Mouse (Mus musculus) spleen, embryonic (tissue): ENCODE measurements around the gene Ttc39b.

ENCODE experiments used
- CTCF ChIA-PET: fragments of 350-600 bp; sonication (Branson Sonifier 250); formaldehyde crosslinking; loops from one replicate; lab custom pipeline; 2022; lab: Charles Lee

The Ttc39b gene

GRCm38 (mm10) chr4:83233181-83234123 is 90.6 kb downstream of the Ttc39b start:
- CTCF ChIA-PET = interaction anchor here (0.6 kb wide), 1 partner anchor 108 kb away, joined by 7 read pairs; no protein-coding TSS in a partner anchor

DNA sequence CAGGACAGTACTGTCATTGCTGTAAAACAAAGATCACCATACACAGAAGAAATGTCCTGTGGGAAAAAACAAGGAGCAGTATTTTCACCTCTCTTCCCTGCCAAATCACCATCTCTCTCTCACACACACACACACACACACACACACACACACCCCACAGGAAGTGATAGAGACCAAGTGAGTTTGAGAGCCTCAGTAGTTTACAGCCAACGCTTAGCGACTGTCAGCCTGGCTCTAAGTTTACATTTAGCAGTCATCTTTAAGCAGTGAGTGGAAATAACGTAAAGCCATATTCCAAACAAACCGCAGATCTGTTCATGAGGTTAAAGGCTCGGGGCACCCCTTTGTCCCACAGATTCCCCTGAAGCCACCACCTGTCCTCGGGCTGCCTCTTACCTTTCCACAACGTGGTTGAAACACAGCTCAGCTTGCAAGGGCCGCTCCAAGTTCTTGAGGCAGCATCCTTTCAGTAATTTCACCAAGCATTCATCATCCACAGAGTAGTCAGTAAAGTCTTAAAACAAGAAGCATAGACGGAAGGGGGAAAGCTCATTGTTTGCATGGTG is 91.7 kb downstream of the Ttc39b start:
- CTCF ChIA-PET = interaction anchor here (0.6 to 0.7 kb wide), 2 partner anchors 110 to 146 kb away, joined by 4 to 7 read pairs; no protein-coding TSS in a partner anchor

DNA sequence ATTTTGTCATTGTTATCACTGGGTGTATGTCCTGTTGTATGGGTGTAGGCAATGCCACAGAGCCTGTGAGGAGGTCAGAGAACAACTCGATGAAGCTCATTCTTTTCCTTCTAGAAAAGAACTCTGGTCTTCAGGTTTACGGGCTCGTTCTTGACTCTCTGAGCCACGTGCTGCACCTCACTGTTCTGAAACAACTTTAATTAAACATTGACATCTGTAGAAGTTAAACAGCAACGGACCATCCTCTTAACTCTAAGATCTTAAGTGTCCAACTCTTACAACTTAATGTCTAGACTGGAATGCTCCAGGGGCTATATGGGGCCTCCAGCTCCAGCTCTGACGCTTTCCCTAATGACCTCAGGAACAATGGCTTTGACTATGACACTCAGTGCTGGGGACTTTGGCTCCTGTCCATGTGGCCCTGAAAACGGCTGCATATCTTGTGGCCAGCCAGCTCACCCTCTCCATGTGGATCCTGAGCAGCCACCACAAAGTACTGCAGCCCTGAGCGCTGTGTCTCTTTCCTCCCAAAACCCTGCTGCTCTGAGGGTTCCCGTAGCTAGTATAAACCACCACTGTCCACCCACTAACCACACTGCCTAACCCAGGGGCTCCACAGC is 95.3 kb downstream of the Ttc39b start:
- CTCF ChIA-PET = no interaction called here

DNA sequence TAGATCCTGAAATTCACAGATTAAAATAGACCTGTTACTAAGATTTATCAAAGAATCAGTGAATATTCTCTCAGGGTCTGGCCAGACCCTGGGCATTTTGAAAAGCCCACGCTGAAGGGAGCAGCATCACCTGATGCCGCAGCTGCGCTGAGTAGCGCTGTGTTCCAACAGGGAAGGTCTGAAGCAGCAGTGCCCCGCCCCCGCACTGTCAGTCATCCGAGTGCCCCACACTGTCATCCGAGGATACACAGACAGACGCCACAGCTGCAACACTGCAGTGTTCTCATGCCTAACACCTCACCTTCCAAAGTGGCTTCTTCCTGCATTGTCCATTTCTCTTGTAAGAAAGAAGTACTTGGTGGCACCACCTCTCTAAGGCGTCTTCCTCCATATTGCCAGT is 96.0 kb downstream of the Ttc39b start:
- CTCF ChIA-PET = no interaction called here

DNA sequence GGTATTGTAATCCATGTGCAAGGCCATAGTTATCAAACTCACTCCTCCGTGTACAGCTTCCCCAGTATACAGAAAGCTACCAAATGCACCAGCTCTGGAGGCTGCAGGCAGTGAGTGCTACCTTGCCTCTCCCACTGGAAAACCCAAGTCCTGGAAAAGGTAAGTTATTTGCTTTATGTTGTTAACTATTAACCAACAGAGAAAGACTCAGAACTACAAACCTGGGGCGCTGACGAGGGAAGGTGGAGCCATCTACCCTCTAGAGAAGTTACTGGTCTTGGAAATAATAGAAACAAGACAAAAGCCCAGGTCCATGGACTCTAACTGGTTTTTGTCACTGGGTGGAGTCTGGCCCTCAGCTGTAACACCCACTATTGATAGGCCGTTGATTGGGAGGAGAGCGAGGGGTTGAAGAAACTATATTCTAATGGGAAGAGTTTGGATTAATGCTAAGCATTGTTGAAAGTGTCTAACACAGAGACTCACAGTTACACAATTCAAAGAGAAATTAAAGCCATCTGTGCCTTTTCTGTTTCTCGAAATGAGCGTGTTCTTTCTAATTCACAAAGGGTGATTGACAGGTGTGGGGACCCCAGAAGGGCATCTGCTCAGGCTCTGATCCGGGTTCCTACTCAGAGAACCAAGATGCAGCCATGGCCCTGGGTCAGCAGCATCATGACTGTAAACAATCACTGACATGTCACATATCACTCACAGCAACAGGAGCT is 98.3 kb downstream of the Ttc39b start:
- CTCF ChIA-PET = interaction anchor here (1.0 kb wide), 1 partner anchor 269 kb away, joined by 3 read pairs; no protein-coding TSS in a partner anchor

- CTCF ChIA-PET = no interaction called here
Observed at GRCm38 (mm10) chr4:83224242-83224641, 99.8 kb downstream of the Ttc39b start.

GRCm38 (mm10) chr4:83223197-83223596 is 100.9 kb downstream of the Ttc39b start:
- CTCF ChIA-PET = no interaction called here

- CTCF ChIA-PET = no interaction called here
Observed at GRCm38 (mm10) chr4:83220761-83221557, 103.1 kb downstream of the Ttc39b start.

- CTCF ChIA-PET = interaction anchor here (0.6 kb wide), 1 partner anchor 46 kb away, joined by 8 read pairs; no protein-coding TSS in a partner anchor
Observed at GRCm38 (mm10) chr4:83219253-83219652, 104.8 kb downstream of the Ttc39b start.

DNA sequence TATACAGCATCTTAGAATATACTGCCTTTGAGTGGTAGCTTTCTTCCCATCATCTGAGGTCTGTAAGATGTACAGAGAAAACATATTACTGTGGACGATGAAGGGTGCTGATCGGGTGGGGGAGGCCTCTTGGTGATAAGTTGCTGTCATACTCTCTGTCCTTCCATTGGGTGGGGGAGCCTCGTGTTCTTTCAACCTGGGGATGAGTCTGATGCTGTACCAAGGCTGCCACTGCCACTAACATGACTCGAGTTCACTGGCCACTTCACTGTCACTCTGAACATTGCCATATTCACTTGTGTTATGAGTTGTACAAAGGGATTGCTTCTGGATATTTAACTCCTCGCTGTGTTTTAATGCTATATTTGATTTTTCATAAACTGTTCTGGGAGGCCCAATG is 106.9 kb downstream of the Ttc39b start:
- CTCF ChIA-PET = no interaction called here

DNA sequence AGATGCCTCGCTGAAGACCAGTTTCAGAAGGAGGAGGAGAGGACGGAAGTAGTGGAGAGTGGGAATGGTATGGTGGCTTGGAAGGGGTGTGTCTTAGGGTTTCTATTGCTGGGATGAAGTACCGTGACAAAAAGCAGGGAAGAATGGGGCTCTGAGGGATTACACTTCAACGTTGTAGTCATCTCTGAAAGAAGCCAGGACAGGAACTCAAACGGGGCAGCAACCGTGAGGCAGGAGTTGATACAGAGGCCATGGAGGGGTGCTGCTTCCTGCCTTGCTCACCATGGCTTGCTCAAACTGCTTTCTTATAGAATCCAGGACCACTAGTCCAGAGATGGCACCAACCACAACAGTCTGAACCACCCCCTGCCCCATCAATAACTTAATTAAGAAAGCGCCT is 107.7 kb downstream of the Ttc39b start:
- CTCF ChIA-PET = no interaction called here

- CTCF ChIA-PET = no interaction called here
Observed at GRCm38 (mm10) chr4:83215776-83216175, 108.3 kb downstream of the Ttc39b start.

DNA sequence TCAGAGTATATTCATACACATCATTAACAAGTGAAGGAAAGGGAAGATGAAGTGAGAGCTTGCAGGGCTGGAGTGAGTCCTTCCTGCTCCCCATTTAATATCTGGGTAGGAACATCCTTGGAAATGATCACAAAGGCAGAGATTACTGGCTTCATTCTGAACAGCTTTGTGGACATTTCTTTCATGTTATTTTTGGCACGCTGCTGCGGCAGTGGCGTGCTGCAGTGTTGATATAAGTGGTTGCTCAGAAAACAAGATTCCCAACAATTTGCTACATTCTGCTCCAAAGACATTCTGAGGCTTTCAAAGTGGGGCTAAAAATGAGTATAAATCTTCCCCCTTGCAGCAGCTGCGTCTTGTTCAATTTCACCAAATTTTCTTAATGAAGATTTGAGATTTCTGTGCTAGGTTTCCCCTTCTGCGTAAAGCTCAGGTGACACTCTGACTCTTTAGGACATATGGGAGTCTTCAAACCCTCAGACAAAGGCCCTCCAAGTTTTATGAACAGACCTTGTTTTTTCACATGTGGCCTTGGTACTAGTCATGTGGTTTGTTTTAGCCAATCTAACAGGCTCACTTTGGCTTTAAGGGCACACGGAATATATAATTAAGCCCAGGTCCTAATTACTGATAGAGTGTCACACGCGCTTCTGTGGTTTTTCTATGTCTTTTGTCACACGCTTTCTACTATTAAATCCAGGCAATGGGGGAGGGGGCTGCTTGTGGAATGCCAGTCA is 109.1 kb downstream of the Ttc39b start:
- CTCF ChIA-PET = no interaction called here

GRCm38 (mm10) chr4:83213752-83214151 is 110.3 kb downstream of the Ttc39b start:
- CTCF ChIA-PET = no interaction called here

GRCm38 (mm10) chr4:83211709-83212108 is 112.3 kb downstream of the Ttc39b start:
- CTCF ChIA-PET = no interaction called here

- CTCF ChIA-PET = no interaction called here
Observed at GRCm38 (mm10) chr4:83210437-83210836, 113.6 kb downstream of the Ttc39b start.

- CTCF ChIA-PET = no interaction called here
Observed at GRCm38 (mm10) chr4:83206803-83207586, 117.1 kb downstream of the Ttc39b start.

GRCm38 (mm10) chr4:83206416-83206802 is 117.6 kb downstream of the Ttc39b start:
- CTCF ChIA-PET = no interaction called here

DNA sequence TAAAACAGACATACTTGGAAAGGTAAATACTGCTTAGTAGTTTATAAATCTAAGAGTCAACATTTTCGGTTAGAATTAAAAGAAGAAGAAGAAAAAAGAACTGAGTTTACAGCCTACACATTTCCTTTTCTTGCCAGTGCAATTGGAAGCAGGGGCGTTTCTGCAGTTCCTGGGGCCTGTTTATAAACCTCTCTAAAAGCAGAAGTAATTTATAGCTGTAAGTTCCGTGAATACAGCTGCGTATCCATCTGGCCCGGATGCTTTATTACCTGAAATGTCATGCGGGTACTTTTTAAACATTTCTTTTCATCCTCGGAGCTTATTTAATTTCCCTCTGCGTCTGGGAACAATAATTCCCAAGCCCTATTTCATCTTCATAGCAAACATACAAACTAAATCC is 124.7 kb downstream of the Ttc39b start:
- CTCF ChIA-PET = interaction anchor here (0.9 kb wide), 1 partner anchor 13 kb away, joined by 3 read pairs; no protein-coding TSS in a partner anchor
